Mouse (Mus musculus) layer of hippocampus, adult 8-10 months (tissue): ENCODE measurements around the gene Pcdh7. TPM values are rescaled to one million over a fixed set of nuclear protein-coding genes. Genes with fewer than 3 reads are reported as not detected.

Experiments
- DNase-seq, 2 experiments: peaks; one replicate each; pipeline ENCODE4 v3.0.0; 2022; ENCODE audit warnings: low spot score in 2 of 2
- total RNA-seq, 4 experiments: library from RNA; stranded (reverse); gene quantifications; 2 replicates each; pipeline ENCODE4 v1.2.4; 2022

Pcdh7 gene
- total RNA-seq, 4 experiments from 2014 or later, result 67.4 to 71.7 (median 69.7) TPM

- no peak for DNase-seq
These were observed 28.1 kb downstream of the Pcdh7 start for GRCm38 (mm10) chr5:57745879-57746278.

- no peak for DNase-seq
These were observed 32.6 kb downstream of the Pcdh7 start for GRCm38 (mm10) chr5:57750320-57750719.

GRCm38 (mm10) chr5:57755791-57756190 lies 38.0 kb downstream of the Pcdh7 start:
- no peak for DNase-seq

GRCm38 (mm10) chr5:57756726-57757424 lies 39.1 kb downstream of the Pcdh7 start:
- no peak for DNase-seq

- no peak for DNase-seq
These were observed 39.7 kb downstream of the Pcdh7 start for GRCm38 (mm10) chr5:57757436-57757898.

- no peak for DNase-seq
These were observed 41.2 kb downstream of the Pcdh7 start for GRCm38 (mm10) chr5:57758968-57759367.

- no peak for DNase-seq
These were observed 42.6 kb downstream of the Pcdh7 start for GRCm38 (mm10) chr5:57760069-57761063.

GRCm38 (mm10) chr5:57765356-57765755 lies 47.6 kb downstream of the Pcdh7 start:
- no peak for DNase-seq

- no peak for DNase-seq
These were observed 49.6 kb downstream of the Pcdh7 start for GRCm38 (mm10) chr5:57767346-57767745.

GRCm38 (mm10) chr5:57768469-57769022 lies 50.8 kb downstream of the Pcdh7 start:
- no peak for DNase-seq

GRCm38 (mm10) chr5:57769644-57770043 lies 51.9 kb downstream of the Pcdh7 start:
- no peak for DNase-seq

GRCm38 (mm10) chr5:57770364-57770763 lies 52.6 kb downstream of the Pcdh7 start:
- no peak for DNase-seq

- DNase-seq, result no peak
These were observed 53.4 kb downstream of the Pcdh7 start for GRCm38 (mm10) chr5:57771122-57771521.

GRCm38 (mm10) chr5:57772711-57773110 lies 54.9 kb downstream of the Pcdh7 start:
- DNase-seq, result no peak

- DNase-seq, result no peak
These were observed 56.7 kb downstream of the Pcdh7 start for GRCm38 (mm10) chr5:57774496-57774895.

- no peak for DNase-seq
These were observed 60.3 kb downstream of the Pcdh7 start for GRCm38 (mm10) chr5:57778093-57778492.

- no peak for DNase-seq
These were observed 62.2 kb downstream of the Pcdh7 start for GRCm38 (mm10) chr5:57779951-57780350.

- DNase-seq, result no peak
These were observed 62.8 kb downstream of the Pcdh7 start for GRCm38 (mm10) chr5:57780574-57780973.

GRCm38 (mm10) chr5:57781950-57782349 lies 64.2 kb downstream of the Pcdh7 start:
- no peak for DNase-seq

GRCm38 (mm10) chr5:57782546-57782945 lies 64.8 kb downstream of the Pcdh7 start:
- DNase-seq, result no peak

GRCm38 (mm10) chr5:57788775-57789509 lies 71.2 kb downstream of the Pcdh7 start:
- DNase-seq, result no peak
